Mouse (Mus musculus): ENCODE data around the gene Unc93a.
"Not testable (repeated sequence)": the region's sequence is repeated elsewhere in the genome, so short reads cannot be mapped to it uniquely, and the experiment has no call there.

DNA sequence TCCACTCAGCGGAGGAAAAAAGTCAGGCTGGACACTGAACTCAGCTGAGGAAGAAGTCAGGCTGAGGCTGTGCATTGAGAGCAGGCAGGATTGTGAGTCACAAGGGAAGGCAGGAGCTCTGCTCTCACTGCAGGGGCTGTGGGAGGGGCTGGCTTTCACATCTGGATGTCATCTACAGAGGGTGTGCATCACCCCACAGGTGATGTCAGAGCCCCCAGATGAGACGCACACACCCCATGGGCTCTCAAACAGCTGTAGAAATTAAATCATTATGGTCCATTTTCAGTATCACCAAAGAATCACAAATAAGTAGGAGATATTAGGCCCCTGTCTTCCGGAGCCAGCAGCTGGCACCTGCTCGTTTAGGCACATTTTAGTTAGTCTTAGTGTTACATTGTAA, at the start of gene Unc93a:
- not testable (repeated sequence) for TF ChIP-seq CTCF (IDR thresholded peaks at IDR 0.05; ENCODE audit: control insufficient read depth, insufficient read depth, low read length); POLR2A (IDR thresholded peaks at IDR 0.05; ENCODE audit: borderline replicate concordance, control insufficient read depth, low read depth, low read length)

All from bone marrow, adult 2 months (tissue).